Mouse (Mus musculus) lung, adult 2 months (tissue): ENCODE results near the gene Sox15. TPM values are rescaled to one million over a fixed set of nuclear protein-coding genes. Genes with fewer than 3 reads are reported as not detected.

Experiments
- DNase-seq: peaks from one replicate; pipeline ENCODE4 v3.0.0; 2022
- H3K4me1 ChIP-seq: fragments of 200-500 bp; 2 replicates; pipeline ENCODE4 v1.6.1; 2011; ENCODE audit warnings: low read length; ENCODE audit not compliant: control insufficient read depth, insufficient read depth
- H3K4me3 ChIP-seq: fragments of 200-500 bp; replicated peaks from 2 replicates; pipeline ENCODE3; 2011; ENCODE audit warnings: low read depth, mild to moderate bottlenecking, control low read depth, low read length; ENCODE audit errors: extremely low read depth
- CTCF ChIP-seq: fragments of 200-500 bp; IDR thresholded peaks from 2 replicates; pipeline ENCODE4 v1.5.1; 2011; ENCODE audit warnings: mild to moderate bottlenecking, low read length, control low read depth; ENCODE audit not compliant: insufficient read depth
- POLR2A ChIP-seq: fragments of 200-500 bp; IDR thresholded peaks from 2 replicates; pipeline ENCODE4 v1.6.1; 2011; ENCODE audit warnings: low read depth, mild to moderate bottlenecking, control low read depth, low read length, borderline replicate concordance; ENCODE audit errors: extremely low read depth
- WGBS: fragments of 180-500 bp; shearing (Covaris S2); methylation state at CpG from one replicate; pipeline ENCODE4 v1.1.7; 2018; 5-methylcytosine and 5-hydroxymethylcytosine counted together
- polyA plus RNA-seq: library from polyadenylated mRNA; depleted of rRNA; stranded (reverse); fragments of >200 nt; gene quantifications from 2 replicates; pipeline ENCODE4 v1.2.3, GENCODE M21; 2012

The Sox15 gene
- polyA plus RNA-seq, 1 experiment: 5.5 TPM

- DNase-seq: no peak
- Histone ChIP-seq H3K4me3 (peak overlapping the region; percentile 94), H3K4me1 (peaks cover 8% of the 10 kb centered on the region; the same call in 1 of the 2 replicates)
- whole genome bisulfite sequencing: under 1% methylated on average over 43 of the region's 43 CpGs
- no peak for TF ChIP-seq CTCF
- no peak for TF ChIP-seq POLR2A
These were observed 16.6 kb downstream of the Sox15 start for GRCm38 (mm10) chr11:69671726-69672124.

- DNase-seq: peak; percentile 100
- TF ChIP-seq POLR2A (peak; percentile 91), CTCF (no peak)
- WGBS: under 1% methylated on average over 36 of the region's 36 CpGs
- peaks cover 8% of the 10 kb centered on the region; the same call in 1 of the 2 replicates for H3K4me1 ChIP-seq
- H3K4me3 ChIP-seq: peak within 1 kb of the TSS; percentile 94
These were observed 17.1 kb downstream of the Sox15 start, which contains the start of gene Eif4a1 for GRCm38 (mm10) chr11:69672211-69672706. Gene Eif4a1 (minus strand): TSS chr11:69672423.

- TF ChIP-seq POLR2A (no peak), CTCF (no peak)
- H3K4me3 ChIP-seq: no peak overlapping the region
- peaks cover 6% of the 10 kb centered on the region; the same call in 1 of the 2 replicates for H3K4me1 ChIP-seq
- WGBS: 85% methylated on average over 2 of the region's 2 CpGs
- no peak for DNase-seq
These were observed 24.0 kb downstream of the Sox15 start for GRCm38 (mm10) chr11:69679144-69679543.

- WGBS: 86% methylated on average over 30 of the region's 30 CpGs
- Histone ChIP-seq H3K4me1 (peaks cover 12% of the 10 kb centered on the region), H3K4me3 (no peak overlapping the region)
- no peak for DNase-seq
- TF ChIP-seq POLR2A (no peak), CTCF (no peak)
These were observed 25.2 kb downstream of the Sox15 start for GRCm38 (mm10) chr11:69680136-69680855.

GRCm38 (mm10) chr11:69681314-69682208 lies 26.4 kb downstream of the Sox15 start, which contains the start of gene Senp3:
Gene Senp3 (minus strand): TSS chr11:69682084.
- H3K4me3 ChIP-seq: peak within 1 kb of the TSS; percentile 77
- peak; percentile 94 for DNase-seq
- TF ChIP-seq POLR2A (peak; percentile 95), CTCF (no peak)
- under 1% methylated on average over 79 of the region's 80 CpGs for WGBS
- H3K4me1 ChIP-seq: peaks cover 21% of the 10 kb centered on the region

- peak; percentile 46 for DNase-seq
- H3K4me1 ChIP-seq: peaks cover 26% of the 10 kb centered on the region
- peak overlapping the region; percentile 77 for H3K4me3 ChIP-seq
- TF ChIP-seq CTCF (no peak), POLR2A (no peak)
- WGBS: 12% methylated on average over 24 of the region's 24 CpGs
These were observed 27.2 kb downstream of the Sox15 start for GRCm38 (mm10) chr11:69682209-69682839.

- Histone ChIP-seq H3K4me1 (peaks cover 26% of the 10 kb centered on the region), H3K4me3 (no peak overlapping the region)
- TF ChIP-seq POLR2A (no peak), CTCF (peak; percentile 96)
- DNase-seq: peak; percentile 93
- WGBS: 14% methylated on average over 12 of the region's 12 CpGs
These were observed 27.9 kb downstream of the Sox15 start for GRCm38 (mm10) chr11:69682840-69683533.

GRCm38 (mm10) chr11:69683576-69683975 lies 28.5 kb downstream of the Sox15 start:
- Histone ChIP-seq H3K4me3 (no peak overlapping the region), H3K4me1 (peaks cover 26% of the 10 kb centered on the region)
- WGBS: 64% methylated on average over 7 of the region's 7 CpGs
- DNase-seq: no peak
- TF ChIP-seq CTCF (no peak), POLR2A (no peak)

GRCm38 (mm10) chr11:69684128-69684745 lies 29.1 kb downstream of the Sox15 start:
- 68% methylated on average over 12 of the region's 12 CpGs for WGBS
- peaks cover 26% of the 10 kb centered on the region for H3K4me1 ChIP-seq
- peak overlapping the region; percentile 48 for H3K4me3 ChIP-seq
- TF ChIP-seq POLR2A (no peak; the same call in 1 of the 2 replicates), CTCF (no peak)
- DNase-seq: peak; percentile 58
